Mouse (Mus musculus) spleen, postnatal 36 days (tissue): ENCODE data around the gene Sema4f.

Experiments used
- DNase-seq, 2 experiments: peaks; one replicate each; pipeline ENCODE4 v3.0.0; 2022; ENCODE audit warnings: low spot score in 2 of 2, mixed read lengths in 1 of 2

Sema4f gene

DNA sequence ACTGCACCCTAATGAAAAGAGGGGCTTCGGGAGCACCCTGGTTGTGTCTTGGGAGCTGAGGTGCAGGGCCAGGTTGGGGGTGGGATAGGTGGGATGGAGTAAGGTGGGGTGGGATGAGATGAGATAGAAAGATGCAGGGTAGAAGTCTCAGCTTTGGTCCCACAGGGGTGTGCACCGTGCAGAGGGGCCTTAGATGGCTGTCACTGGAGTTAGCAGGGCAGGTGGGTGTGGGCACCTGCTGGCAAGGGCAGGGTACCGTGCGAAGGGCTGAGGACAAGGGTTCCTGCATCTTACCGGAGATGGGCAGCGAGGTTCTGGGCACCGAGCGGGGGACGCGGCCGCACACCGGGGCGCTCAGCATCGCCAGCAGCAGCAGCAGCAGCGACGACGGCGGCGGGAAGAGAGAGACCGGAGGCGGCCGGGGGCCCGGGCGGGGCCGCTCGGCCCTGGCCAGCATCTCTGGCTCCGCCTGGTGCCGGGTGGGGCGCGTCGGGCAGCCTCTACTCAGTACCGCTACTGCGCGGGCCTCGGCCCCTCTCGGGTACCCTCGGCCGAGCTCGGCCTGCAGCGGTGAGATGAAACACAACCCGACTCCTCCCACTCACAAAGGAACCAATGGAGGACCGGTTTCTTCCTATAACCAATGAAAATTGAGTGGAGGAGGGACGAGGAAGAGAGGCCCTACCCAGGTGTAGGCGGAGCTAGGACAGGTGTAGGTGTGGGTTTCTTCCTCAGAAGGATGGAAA lies at the start of gene Sema4f:
Sema4f (minus strand) TSS at position 603 of the 746 bp plus-strand sequence.
- DNase-seq, result peak; percentile 40 to 47

DNA sequence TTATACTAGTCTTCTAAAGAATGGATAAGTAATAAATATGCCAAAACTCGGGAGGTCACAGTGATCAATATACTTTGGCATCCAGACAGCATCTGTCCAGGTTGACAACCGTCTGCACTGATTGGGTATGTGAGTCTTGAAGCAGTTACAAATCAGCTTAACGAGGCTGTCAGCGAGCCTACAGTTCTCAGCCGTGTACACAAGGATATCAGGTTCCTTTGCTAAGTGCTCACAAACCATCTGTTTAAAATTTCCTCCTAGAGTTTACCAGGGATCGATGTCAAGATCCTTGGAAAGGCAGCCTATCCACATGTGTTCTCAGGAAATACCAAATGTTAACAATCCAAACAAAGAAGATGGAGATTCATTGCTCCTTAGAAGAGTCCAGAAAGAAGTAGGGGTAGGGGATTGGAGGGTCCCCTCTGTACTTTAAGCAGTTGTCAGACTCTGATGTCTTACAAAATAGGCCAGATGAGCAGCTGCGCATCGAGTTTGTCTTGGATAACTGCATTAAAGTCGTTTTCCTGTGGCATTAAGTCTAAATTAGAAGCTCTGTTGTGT lies 47.9 kb upstream of the Sema4f start:
- DNase-seq, result no peak

DNA sequence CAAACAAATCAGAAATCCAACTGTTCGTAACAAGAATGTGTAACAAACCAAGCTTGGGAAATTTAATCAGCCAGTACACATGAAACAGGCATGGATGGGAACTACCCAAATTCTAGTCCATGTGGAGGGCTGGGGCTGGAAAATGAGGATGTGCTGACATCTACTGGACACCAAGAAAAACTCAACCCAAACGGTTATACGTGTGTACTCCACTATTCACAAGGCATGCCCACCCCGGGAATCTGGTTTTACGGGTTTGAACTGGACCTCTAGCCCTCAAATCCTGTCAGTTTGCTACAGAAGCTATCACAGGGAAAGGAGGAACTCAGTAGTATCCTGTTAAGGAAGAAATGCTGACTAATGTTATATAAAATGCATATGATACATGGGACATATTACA lies 31.5 kb upstream of the Sema4f start:
- DNase-seq, result peak; percentile 10 to 22

DNA sequence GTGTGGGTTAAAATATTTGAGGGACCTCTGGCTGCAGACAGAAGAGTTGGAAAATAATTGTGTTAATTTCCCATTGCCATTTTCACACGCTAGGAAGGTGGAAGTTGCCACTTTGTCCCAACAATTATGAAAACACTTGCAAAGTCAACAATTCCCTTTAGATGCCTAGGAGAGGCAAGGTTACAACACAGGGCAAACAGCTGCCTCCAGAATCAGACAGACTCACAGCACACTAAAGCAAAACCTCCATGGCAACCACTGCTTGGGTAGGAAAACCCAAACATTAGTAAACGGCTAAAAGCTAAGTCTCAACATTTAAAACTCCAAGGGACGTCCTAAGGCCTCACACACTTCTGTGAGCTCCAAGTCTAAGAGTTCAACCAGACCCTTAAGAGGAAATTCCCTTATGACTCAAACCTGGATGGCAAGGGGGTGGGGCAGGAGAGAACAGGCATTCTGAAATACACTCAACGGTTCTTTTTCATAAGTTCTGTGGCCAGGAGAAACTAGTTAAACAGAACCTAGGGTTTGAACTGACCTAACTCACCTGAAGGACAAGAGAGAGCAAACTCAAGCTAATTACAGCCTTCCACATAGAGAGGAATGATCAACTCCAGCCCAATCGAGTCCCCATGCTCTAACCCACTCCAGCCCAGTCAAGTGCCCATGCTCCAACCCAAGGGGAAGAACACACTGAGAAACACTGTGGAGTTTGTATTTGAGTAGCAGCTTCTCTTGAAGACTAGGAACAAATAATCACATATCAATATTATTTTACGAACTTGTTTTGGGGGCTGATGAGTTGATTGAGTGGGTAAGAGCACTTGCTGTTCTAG lies 29.9 kb upstream of the Sema4f start:
- DNase-seq, result no peak

DNA sequence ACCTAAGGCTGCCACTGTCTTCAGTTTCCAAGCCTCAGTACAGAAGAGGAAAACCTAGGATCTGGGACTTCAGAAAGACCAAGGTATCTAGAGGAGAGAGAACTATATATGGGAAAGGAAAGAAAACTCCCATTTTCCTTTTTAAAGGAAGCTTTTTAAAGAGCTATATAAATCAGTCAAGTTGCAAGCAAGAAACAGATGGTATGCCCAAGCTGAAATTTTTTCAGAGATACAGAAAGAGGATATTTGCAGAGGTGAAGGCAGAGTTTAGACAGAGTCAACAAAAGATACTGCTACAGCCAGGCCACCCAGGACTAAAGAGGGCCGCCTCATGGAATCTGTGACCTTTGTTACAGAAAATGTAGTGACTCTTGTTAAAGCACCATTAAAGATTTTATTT lies 22.1 kb upstream of the Sema4f start:
- DNase-seq, result no peak

DNA sequence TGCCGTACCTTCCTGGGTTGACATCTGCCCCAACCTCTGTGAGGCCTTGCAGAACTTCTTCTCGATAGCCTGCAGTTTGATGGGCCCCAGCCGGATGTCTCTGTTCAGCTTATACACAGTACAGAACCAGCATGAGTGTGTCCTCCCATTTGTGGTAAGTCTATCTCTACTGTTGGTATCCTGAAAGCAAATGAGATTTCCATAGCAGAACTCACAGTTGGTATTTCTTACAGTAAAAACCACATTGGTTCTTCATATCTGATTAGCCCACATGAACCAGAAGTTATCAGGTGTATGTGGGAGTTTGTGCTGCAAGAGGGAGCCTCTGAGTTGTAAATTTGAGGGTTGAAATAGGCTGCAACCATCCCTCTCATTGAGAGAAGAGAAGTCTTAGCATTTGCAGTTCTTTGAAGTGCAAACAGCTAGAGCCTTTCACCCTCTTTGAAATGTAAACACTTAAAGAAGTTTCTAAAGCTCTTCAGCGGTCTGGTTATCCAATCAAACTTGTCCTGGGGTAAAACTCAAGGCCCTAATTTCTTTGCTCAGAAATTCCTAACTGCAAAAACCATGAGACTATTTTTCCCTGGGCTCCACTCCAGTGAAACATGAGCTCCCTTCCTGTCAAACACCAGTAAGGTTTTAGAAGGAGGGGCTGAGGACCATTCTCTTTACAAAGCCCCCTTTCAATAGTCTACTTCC lies 17.1 kb upstream of the Sema4f start:
- DNase-seq, result no peak

DNA sequence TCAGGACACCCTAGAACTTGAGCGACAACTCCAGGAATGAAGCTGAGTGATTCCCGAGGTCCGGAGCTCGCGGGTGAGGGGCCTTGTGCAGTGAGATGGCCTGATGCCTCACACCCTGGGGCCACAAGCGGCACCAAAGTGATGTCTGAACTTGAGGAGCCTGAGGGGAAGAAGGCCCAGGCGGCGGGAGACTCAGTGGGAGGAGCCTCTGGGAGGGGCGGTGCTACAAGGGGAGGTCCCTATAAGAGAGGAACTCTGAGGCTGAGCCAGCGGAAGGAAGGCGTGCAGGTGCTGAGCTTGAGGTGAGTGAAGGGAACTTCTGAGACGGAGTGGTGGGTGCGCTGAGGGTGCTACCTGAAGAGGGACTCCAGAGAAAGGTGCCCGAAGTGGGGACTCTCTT lies 7.1 kb upstream of the Sema4f start, which contains the start of gene M1ap:
M1ap (plus strand) TSS at position 252 of the 400 bp plus-strand sequence.
- no peak for DNase-seq

DNA sequence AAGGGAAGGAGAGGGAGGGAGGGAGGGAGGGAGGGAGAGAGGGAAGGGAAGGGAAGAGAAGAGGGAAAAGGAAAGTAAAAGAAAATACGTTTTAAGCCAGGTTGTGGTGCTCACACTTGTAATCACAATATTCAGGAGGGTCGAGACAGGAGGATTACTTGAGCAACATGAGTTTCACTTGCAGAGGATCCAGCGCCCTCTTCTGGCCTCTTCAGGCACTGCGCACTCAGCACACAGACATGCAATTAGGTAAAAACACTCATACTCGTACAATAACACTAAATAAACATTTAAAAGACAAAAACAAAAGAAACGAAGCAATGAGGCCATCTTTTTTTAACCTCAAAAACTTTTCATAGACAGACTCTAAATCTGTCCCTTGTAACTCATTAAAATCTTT lies 6.2 kb upstream of the Sema4f start:
- DNase-seq, result no peak

DNA sequence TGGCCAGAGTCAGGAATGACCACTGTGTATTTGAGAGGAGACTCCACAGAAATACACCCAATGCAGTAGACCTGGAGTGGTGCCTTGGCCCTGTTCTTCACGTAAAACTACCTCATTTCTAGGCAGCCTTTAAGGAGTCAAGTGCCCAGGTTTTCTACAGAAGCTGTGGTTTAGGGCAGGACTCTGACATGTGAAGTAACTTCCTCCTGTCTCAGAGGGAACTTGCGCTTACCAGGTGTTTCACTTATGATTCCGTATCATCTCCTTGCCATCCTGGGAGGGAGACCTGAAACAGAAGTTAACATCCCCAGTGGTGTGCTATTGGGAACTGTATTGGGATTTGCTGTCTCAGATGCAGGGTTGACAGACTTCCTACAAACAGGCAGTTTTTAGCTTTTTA lies 1.2 kb upstream of the Sema4f start:
- DNase-seq, result peak in 1 of 2 experiments; percentile 20

DNA sequence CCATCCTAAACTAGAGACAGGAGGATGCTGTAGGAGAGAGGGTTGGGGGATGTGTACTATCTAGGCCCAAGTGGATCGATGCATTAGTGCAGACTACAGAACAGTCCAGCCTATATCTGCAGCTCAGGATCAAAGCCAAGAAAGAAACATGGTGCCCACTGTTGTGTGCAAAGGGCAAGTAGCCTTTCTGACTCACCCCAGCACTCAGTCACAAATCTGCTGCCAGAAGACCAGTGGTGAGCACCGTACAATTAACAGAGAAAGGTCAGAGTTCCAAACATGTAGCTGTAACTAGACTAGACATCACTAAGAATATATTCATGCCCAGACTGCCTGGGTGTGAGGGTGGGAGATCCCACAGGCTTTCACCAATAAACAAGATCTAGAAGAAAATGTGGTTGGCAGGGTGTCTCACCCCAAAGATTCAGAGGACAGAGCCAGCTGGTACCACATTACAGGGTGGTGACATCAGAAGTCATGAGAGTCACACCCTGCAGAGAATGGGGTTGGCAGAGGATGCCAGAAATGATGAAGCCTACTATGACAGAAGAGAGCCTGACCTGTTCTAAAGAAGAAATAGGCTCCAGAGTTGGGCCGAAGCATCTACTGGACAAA lies 4.8 kb downstream of the Sema4f start:
- no peak for DNase-seq

DNA sequence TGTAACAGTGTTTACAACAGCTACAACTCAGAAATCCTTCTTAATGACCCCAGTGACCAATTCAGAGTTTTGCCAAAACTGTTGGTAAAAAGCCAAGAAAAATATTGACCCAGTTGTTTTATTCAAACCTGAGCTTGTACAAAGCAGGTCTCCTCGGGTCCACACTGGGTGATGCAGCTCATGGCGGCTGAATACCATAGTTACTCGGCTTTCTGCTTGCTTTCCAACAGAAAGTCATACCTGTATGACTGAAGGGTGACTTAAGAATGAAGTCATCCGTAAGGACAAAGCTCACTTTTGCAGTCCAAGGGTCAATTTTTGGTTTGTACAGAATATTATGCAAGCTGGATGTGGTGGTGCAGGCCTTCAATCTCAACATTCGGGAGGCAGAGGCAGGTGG lies 12.0 kb downstream of the Sema4f start:
- DNase-seq, result no peak

DNA sequence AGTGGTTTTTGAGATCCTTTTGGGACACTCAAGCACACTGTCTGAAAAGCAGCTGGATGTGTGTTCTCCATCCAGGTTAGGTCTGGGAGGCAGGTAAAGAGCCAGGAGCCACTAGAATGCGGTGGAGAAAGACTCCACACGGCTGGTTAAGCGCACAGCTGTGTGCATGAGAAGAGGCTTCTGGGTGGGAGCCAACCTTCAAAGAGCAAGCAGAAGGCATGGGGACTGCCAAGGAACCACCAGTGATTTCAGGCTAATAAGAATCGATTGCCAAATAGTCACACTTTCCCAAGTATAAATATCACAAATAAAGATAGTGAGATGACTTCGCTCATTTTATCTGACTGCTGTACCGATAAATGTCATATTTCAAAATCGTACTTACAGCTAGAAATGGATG lies 13.0 kb downstream of the Sema4f start:
- no peak for DNase-seq

DNA sequence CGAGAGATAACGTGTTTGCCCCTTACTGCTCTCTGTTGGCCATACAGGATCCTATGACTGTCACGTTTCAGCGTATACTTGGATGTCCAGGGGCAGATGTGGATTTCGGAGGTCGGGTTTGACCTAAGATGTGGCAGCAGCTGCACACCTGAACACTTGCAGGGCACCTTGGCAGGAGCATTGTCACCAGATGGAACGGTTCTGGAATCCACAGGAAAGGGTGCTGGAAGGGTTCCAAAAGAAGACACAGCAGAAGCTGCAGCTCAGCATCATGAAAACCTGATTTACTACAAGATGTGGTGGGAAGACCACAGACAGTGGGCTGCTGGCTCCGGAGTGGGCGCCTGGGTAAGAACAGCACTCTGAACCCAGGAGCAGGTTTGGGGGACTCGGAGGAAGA lies 13.5 kb downstream of the Sema4f start:
- DNase-seq, result no peak

DNA sequence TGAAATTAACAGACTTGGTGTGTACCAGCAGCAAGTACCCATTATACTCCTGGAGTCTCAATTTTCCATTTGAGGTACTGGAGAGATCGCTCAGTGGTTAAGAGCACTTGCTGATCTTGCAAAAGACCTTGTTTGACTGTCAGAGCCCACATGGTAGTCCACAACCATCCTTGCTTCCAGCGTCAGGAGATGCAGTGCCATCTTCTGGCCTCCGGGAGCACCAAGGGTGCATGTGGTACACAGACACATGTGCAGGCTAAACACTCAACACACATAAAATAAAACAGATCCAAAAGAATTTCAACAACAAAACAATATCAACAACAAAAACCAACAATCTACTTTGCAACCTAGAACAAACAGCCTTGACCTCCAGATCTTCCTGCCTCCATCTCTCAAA lies 14.6 kb downstream of the Sema4f start:
- DNase-seq, result no peak

DNA sequence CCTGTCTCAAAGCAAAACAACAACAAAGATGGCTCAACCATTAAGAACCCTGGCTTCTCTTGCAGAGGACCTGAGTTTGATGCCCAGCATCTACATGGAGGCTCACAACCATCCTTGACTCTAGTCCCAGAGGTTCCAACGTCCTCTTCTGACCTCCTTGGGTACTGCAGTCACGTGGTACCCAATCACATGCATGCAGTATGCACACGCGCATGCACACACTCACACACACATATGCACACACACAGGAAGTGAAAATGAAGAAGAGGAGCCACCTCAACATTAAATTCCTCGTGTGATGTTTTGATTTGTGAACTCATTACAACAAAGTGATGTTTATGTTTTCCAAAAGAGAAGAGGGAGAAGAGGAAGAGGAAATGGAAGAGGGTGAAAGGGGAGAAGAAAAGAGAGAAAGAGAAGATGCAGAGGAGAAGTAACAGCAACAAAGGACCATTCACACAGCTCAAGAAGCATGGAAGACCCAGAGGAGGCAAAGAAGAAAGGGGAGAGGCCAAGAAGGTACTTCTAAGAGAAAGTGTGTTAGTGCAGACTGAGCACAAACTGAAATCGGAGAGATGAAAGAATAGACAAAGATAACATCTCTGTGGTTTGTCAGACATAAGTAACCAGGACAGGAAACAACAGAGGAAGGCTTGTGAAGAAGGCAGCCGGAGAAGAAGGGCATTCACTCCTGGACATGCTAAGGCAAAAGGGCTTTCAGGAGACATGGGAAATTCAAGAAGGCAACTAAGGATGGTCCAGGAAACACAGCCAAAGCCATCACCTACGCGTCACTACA lies 17.9 kb downstream of the Sema4f start:
- no peak for DNase-seq

DNA sequence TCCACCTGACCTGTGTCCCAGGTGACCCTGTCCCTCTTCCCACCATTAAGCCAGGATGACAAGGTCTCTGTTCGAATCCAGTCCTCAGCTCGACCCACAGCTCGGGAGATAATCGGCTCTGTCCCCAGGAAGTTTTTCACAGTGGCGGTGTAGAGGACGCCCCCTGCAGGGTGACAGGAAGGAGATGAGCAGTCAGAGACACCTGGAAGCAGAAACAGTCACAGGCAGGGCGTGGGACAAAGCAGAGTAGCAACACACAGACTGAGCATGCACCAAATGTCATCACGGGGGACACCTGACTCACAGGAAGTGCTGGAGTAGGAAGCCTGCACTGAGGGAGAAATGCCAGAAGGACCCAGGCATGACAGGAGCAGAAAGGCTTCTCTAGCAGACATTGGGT lies 20.0 kb downstream of the Sema4f start:
- no peak for DNase-seq

DNA sequence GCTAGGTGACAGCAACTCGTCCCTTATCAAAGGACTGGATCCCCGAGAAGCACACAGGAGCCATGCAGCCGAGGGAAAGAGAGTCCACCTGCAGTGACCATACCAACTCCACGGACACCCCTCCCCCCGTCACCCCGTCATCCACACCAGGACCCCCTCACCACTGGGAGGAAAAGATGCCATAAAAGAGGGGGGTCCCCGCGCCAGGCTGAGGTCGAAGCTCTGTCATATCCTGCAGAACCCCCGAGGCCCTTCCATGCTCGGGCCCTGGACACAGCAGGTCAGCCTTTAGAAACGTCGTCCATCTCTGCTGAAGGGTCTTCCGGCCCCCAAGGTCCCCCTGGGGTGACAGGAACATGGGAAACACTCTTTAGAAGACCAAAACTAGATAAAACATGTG lies 21.2 kb downstream of the Sema4f start:
- no peak for DNase-seq

DNA sequence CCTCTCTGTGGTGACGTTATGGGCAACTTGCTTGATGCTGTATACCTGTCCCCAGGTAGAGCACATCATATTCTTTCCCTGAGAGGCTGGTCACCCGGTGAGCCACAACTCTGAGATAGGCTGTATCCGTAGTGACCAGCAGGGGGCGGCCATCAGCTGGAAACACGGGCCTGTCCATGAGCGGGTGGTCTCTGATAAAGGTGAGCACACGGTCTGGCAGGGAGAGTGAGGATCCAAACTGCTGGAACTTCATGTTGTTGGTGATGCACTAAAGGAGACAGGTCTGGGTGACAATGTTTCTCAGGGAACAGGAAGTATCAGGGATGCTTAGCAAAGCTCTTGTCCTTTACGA lies 21.8 kb downstream of the Sema4f start:
- DNase-seq, result no peak

DNA sequence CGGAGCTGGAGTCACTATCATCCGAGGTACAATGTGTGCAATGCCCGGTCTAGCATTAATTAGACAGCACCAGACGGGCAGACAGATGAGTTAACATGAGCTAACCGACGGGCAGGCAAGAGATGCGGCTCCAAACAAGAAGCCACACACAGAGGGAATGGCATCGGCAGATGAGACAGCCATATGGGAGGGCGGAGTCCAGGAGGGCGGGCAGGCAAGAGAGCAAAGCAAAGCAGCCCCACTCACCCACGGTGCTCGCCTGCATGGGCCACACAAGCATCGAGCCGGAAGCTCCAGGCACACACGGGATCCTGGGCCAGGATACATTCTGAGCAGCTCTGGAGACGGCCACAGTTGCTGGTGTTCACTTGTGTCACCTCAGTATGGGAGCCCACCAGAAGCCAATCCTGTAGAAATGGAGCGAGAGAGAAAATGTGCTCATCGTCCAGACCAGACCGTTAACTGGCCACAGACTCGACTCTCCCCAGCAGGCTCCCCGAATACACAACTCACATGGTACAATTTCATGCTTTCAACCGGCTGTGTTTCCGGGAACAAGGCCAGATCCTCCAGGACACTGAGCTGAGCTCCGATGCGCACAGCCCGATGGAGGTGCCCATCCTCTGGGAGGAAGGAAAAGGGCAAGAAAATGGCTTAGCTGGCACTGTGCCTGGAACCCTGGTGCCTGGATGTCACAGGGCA lies 22.3 kb downstream of the Sema4f start:
- no peak for DNase-seq

DNA sequence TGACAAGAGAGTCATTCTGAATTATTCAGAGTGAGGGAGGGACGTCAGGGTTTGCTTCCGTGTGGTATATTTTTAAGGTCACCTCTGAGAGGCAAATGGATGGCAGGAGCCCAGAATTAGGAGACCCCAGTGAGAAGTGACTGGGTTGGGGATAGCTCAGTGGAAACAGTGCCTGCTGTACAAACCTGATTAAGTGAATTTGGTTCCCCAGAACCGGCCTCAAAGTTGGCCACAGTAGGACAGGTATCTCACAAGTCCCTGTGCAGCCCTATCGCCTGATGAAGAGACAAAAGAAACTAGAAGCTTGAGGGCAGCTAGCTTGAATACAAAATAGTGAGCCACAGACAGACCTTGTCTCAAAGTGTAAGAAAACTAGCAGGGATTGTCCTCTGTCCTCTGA lies 23.1 kb downstream of the Sema4f start:
- no peak for DNase-seq
